Mouse (Mus musculus): Measurements from ENCODE around the gene Gm12166.

Gene Gm12166

DNA sequence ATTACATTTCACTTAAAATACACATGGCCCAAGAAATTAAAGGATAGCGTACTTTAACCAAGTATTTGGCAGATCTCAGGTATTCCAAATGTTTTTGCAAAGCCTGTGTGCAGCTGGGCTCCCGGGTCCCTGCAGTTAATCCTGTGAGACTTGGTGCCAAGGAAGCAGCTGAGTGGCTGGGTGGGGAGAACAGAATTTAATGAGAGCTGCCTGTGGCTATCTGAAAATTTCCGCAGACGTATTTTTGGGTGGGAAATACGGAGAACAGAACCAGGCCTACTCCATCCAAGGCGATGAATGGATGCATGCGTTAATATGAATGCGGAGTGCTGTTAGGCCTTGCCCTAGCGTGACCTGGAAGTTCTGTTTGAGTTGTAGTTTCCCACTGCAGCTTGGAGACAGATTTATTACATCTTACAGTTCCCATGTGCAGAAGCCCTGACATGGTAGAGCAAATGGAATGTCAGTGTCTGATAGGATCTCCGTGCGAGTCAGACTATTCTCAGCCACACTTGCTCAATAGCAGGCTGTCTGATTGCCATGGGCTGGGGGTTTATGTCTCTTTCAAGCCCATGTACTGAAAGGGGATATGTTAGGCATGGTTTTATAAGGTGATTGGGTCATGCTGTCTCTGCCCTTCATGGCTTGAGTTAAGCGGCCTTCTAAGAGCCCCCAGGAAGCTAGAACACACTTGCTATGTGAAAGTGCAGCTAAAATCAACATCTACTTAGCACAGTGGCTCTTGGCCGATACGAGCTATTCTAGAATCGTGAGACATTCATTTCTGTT is 21.1 kb upstream of the Gm12166 start:
- no peak for DNase-seq

- no peak for DNase-seq
These were observed 20.4 kb upstream of the Gm12166 start for GRCm38 (mm10) chr11:46072466-46073060.

GRCm38 (mm10) chr11:46070789-46071188 is 18.7 kb upstream of the Gm12166 start:
- no peak for DNase-seq

DNA sequence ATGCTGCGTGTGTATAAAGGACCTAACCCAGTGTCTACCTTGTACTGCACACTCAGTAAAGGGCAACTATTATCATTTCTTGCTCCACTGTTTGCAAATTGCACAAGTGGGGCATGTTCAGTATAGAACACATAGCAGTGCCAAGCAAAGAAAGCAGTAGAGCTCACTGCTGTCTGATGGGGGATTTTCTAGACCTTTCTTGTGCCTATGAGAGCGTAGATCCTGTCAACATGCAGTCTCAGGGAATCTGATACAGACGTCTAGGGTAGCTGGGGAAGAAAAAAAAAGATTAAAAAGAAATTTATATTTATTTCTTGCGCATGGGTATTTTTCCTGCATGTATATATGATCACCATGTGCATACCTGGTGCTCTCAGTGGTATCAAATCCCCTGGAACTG is 18.0 kb upstream of the Gm12166 start:
- no peak for DNase-seq

DNA sequence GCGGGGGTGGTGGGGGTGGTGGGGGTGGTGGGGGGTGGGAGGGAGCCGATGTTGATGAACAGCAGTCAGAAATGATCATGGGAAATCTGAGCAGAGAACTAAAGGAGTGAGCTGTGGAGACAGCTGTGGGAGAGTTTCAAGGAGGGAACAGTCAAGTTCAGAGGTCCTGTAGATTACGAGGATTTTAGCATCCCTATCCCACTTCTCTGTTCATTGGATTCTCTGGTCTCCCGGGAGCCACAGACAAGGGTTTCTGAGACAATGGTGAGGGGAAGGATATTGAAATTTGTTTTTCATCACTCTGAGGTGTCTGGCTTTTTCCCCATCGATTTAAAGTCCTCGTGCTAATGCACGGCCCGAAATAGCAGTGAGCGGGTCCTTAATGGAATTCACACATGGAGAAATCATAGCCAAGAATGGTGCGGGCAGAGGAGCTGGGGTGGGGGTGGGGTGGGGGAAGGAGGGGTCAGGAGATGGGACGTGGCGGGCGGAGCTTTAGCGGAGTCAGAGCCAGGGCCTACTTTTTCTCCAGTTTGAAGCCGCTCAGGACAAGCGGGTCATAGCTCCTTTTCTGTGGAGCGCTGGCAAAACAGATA is 17.4 kb upstream of the Gm12166 start:
- DNase-seq: no peak

DNA sequence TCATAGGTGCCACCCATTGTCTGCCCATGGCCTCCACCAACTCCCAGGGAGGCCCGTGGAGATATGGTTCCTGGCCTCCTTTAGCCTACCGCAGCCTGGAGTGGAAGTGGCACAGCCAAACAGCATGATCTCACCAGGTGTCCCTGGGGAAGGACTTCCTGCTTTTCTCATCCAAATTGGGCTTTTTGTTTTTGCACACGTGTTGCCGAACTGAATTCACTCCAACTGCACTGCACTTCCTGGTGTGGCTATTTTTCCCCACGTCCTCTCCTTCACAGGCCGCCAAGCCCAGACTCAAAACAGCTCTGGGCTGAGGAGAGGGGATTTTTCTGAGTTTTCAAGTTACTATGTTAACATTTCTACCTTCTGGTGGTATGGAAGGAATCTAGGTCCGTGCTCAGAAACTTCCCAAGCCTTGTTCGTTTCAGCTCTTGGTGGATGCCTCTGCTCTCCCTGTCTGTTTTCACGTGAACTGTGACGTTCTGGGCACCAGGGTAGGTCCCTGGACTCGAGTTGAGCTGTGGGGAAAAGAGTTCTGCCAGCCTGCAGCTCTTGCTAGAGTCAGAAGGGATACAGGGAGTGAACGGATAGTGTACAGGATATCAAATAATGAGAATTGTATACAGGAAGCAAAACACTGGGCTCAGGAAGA is 16.8 kb upstream of the Gm12166 start:
- peak; percentile 56 for DNase-seq

GRCm38 (mm10) chr11:46067371-46068060 is 15.4 kb upstream of the Gm12166 start:
- no peak for DNase-seq

DNA sequence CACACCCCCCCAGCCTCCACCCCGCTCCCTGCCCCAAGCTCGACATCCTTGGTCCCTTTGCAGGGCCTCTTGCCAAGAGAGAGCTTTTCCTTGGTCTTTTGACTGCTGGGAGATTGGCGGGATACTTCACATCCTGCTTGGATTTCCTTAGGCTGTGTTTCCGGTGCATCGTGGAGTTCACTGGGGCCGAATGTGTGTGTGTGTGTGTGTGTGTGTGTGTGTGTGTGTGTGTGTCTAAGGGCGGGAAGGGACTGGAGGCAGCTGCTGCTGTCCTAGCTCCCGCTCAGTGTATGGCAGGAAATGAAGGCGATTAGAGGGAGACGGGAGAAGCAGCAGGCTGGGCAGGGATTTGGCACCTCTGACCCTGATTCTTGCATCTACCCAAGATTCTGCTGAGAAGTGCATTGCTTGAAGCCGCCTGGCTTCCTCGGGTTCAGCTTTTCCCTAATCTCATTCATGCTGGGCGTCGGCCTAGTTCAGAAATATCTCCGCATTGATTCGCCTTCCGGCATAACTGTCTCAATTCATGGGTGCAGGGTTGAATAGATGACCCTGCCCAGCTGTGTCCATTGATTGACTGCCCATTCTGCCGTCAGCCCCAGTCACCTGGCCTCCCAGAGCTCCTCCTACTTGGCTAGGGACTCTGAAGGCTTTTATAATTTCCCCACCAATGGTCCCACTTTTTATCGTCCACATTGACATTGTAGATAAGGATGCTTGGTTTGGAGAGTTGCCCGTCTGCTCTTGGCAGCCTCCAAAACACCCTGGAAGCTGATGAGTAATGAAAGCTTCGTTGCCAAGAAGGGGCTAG is 13.3 kb upstream of the Gm12166 start:
- DNase-seq: peak; percentile 78

GRCm38 (mm10) chr11:46064767-46065166 is 12.6 kb upstream of the Gm12166 start:
- DNase-seq: peak; percentile 53

- no peak for DNase-seq
These were observed 11.0 kb upstream of the Gm12166 start for GRCm38 (mm10) chr11:46062993-46063731.

- DNase-seq: no peak
These were observed 10.4 kb upstream of the Gm12166 start for GRCm38 (mm10) chr11:46062569-46062968.

- DNase-seq: no peak
These were observed 9.8 kb upstream of the Gm12166 start for GRCm38 (mm10) chr11:46061776-46062445.

DNA sequence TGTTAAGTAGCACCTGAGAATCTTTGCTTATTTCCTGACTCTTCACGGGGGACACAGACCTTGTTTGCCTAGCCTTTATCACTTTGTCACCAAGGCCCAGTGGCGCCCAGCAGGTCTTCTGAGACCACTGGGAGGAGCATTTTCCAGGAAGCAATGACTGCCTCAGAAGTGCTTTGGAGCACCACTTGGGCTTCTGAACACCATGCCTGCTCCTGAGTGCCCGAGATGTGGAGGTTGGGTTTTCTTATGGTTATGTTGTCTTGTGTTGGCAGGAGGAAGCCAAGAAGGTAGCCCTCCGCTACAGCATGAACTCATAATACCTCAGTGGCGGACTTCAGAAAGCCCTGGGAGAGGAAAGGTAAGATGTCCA is 8.5 kb upstream of the Gm12166 start:
- DNase-seq: no peak

- DNase-seq: no peak
These were observed 7.9 kb upstream of the Gm12166 start for GRCm38 (mm10) chr11:46059887-46060650.

DNA sequence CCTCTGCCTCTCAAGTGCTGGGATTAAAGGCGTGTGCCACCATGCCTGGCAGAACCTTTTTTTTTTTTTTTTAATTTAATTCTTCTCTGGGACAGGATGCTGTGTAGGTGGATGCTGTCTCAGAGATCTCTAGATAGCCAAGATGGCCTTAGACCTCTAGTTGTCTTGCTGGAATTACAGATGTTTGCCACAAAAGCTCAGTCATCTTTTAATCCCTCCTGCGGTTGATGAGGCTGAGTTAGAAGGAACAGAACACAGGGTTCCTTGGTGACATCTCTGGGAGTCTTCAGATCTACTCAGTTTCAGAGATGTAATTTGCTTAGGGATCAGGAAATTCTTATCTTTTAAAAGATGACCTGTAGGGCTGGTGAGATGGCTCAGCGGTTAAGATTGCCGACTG is 6.8 kb upstream of the Gm12166 start:
- DNase-seq: no peak

DNA sequence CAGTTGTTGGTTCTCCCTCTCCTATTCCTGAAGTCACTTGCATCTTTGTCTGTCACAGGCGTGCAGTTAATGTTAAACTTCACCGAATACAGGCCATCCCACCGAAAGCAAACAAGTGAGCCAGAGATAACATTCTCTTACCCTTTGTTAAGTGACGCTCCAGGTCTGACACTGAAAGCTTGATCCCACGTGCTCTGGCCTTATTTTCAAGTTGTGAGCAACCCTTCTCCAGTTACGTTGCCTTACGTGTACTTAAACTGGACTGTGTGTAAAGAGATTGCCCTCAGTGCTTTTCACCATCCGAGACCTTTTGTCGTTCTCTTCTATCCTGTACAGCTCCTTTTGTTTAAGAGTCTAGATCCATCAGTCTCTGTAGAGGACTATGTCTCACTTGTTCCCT is 5.9 kb upstream of the Gm12166 start:
- no peak for DNase-seq

- DNase-seq: no peak
These were observed 4.8 kb upstream of the Gm12166 start for GRCm38 (mm10) chr11:46056770-46057411.

DNA sequence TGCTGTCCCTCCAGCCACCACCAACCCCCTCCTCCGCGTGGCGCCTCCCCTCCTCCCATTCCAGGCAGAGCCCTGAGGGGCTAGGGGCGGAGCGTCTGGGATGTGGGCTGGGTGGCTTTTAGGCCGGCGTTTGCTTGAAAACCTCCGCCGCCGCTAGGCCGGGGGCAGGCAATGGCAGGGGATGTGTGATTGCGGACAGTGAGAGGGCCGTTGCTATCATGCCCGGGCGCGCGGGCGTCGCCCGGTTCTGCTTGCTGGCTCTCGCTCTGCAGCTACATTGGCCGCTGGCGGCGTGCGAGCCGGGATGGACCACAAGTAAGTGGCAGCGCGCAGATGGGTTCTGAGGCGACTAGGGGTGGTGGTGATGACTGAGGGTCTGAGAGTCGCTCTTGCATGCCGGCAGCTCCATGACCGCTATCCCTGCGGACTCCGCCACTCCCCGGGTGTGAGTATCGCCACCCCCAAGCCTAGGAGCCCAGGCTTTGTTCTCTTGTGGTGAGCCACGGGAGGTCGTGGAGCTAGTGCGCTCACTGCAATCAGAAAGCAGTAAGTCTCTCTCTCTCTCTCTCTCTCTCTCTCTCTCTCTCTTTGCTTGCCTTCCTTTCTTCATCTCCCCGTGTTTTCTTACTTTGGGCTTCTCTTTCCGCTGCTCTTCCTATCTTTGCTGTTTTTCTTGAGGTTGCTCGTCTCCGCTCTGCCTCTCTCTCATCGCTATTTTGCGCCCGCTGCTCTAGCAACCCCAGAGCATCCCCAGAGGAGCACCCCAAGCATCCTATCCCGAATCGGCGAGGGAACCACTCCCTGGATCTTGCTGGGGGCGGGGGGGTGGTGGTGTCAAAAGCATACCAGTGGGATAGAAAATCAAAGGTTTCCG is 4.0 kb upstream of the Gm12166 start, which contains the start of gene Adam19:
Adam19 (plus strand) TSS at position 97 of the 874 bp plus-strand sequence.
- DNase-seq: peak; percentile 39

Measured in kidney, adult 9 months (tissue).